Mouse (Mus musculus) gonadal fat pad, adult 2 months (tissue): ENCODE results near the gene Pxn. TPM values are rescaled to one million over a fixed set of nuclear protein-coding genes. Genes with fewer than 3 reads are reported as not detected.

ENCODE experiments used
- DNase-seq: peaks from one replicate; pipeline ENCODE4 v3.0.0-alpha.2; 2012; ENCODE audit warnings: low read depth
- polyA plus RNA-seq: library from polyadenylated mRNA; depleted of rRNA; stranded (reverse); fragments of >200 nt; gene quantifications from 2 replicates; pipeline ENCODE4 v1.2.3, GENCODE M21; 2012; rRNA removed

Gene Pxn
- 97.9 and 102 TPM in 2 replicates for polyA plus RNA-seq

- DNase-seq, result no peak
Measured at GRCm38 (mm10) chr5:115506454-115507201, at the start of gene Pxn. Gene Pxn, plus strand, starts transcription at chr5:115506676.

GRCm38 (mm10) chr5:115458918-115459317 is 47.6 kb upstream of the Pxn start:
- no peak for DNase-seq

- no peak for DNase-seq
Measured at GRCm38 (mm10) chr5:115464408-115465115, 41.9 kb upstream of the Pxn start.

DNA sequence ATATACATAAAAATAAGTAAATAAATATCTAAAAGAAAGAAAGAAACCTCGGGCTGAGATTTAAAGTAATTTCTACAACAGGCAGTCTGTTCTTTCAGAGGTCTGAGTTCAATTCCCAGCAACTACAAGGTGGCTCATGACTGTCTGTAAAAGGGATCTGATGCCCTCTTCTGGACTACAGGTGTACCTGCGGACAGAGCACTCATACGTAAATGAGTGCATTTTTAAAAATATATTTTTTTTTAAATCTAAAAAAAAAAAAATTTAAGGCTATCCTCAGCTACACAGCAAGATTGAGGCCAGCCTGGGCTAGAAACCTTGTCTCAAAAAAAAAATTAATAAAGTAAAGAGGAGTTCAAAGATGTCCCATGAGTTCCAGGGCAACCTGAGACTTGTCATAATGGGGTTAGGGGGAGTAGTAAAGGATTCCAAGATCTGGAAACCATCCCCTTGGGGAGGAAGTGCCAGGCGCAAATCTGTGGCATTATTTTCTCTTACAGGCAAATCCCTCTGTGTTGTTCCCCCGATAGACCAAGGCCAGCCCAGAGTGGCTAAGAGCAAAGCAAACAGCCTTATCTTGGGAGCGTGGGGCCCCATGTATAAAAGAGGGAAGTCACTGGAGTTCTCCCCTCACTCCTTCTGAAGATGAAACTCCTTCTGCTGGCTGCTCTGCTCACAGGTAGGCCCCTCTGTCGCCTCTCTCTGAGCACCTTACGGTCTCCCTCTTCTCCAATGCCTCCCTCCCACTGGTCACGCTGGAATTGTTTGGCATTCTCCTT is 40.6 kb upstream of the Pxn start, which contains the start of gene Pla2g1b:
Gene Pla2g1b, plus strand, starts transcription at position 621 of the 779 bp plus-strand sequence.
- DNase-seq, result no peak

DNA sequence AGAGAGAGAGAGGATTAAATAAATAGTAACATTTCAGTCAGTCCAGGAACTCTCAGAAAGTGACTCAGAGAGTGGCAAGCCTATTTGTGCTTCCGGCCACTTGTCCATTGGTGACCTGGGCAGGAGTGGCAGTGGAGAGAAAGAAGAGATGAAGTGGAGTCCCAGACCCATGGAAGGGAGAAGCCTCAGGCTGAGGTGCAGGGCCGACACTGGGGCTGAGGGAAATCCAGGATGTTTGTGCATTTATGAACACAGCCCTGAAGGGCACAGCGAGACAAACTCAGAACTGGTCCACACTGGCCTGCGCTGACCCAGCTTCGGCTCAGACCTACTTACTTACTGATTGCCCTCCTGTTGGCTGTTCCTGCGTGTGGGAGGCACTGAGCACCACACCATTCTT is 36.7 kb upstream of the Pxn start:
- DNase-seq, result no peak

DNA sequence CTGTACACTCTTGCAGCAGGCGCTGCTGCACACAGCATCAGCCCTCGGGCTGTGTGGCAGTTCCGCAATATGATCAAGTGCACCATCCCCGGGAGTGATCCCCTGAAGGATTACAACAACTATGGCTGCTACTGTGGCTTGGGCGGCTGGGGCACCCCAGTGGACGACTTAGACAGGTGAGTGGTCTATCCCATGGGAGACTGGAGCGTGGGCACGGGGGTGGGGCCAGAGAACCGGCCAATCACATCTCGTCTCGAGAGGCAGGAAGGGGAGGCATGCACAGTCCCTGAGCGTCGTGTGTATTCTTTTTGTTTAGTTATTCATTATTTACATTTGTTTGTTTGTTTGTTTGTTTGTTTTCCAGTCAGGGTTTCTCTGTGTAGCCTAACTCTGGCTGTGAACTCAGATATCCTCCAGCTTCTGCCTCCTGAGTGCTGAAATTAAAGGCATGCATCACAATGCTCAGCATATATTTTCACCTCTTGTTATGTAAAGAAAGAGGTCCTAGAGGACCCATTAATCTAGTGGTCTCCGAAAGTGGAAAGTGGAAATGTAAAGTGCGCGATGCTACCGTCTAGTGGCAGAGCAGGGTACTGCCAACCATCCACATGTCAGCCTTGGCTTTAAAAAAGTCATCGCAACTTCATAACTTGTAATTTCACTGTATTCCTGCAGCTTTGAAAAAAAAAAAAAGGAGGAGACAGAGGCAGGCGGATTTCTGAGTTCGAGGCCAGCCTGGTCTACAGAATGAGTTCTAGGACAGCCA is 35.5 kb upstream of the Pxn start:
- DNase-seq, result no peak

DNA sequence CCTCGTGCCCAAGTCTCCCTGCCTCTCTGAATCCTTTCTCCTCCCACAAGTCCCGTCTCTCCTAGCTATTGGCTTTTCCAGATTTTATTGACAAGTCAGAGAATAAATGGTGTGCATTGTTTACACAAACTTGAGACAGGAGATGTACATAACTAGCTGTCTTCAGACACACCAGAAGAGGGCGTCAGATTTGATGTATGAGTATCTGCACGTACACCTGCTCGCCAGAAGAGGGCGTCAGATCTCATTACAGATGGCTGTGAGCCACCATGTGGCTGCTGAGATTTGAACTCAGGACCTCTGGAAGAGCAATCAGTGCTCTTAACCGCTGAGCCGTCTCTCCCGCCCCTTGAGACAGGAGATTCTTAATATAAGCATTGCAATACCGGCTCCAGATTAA is 33.3 kb upstream of the Pxn start:
- no peak for DNase-seq

- no peak for DNase-seq
Measured at GRCm38 (mm10) chr5:115474174-115474828, 32.2 kb upstream of the Pxn start.

- DNase-seq, result no peak
Measured at GRCm38 (mm10) chr5:115475337-115476106, 31.0 kb upstream of the Pxn start.

GRCm38 (mm10) chr5:115476107-115476727 is 30.3 kb upstream of the Pxn start:
- no peak for DNase-seq

DNA sequence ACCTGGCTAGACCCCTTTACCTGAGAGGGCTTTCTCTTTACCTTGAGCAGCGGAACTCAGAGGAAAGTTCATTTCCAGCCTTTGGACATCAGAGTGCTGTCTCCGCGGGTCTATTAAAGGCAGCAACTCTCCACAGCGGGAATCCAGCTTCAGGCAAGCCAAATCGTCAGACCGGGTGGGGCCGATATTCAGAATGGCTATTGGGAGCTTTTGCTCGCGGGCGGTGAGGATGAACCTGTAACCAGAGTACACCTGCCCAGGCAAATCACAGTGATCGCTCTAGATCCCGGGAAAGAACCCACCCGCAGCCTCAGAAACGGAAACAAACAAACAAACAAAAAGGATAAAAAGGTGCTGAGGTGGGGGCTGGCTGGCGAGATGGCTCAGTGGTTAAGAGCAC is 26.9 kb upstream of the Pxn start:
- no peak for DNase-seq

- DNase-seq, result no peak
Measured at GRCm38 (mm10) chr5:115480101-115480500, 26.4 kb upstream of the Pxn start.

- DNase-seq, result no peak
Measured at GRCm38 (mm10) chr5:115482390-115483265, 23.8 kb upstream of the Pxn start.

GRCm38 (mm10) chr5:115483385-115483784 is 23.1 kb upstream of the Pxn start:
- DNase-seq, result no peak

DNA sequence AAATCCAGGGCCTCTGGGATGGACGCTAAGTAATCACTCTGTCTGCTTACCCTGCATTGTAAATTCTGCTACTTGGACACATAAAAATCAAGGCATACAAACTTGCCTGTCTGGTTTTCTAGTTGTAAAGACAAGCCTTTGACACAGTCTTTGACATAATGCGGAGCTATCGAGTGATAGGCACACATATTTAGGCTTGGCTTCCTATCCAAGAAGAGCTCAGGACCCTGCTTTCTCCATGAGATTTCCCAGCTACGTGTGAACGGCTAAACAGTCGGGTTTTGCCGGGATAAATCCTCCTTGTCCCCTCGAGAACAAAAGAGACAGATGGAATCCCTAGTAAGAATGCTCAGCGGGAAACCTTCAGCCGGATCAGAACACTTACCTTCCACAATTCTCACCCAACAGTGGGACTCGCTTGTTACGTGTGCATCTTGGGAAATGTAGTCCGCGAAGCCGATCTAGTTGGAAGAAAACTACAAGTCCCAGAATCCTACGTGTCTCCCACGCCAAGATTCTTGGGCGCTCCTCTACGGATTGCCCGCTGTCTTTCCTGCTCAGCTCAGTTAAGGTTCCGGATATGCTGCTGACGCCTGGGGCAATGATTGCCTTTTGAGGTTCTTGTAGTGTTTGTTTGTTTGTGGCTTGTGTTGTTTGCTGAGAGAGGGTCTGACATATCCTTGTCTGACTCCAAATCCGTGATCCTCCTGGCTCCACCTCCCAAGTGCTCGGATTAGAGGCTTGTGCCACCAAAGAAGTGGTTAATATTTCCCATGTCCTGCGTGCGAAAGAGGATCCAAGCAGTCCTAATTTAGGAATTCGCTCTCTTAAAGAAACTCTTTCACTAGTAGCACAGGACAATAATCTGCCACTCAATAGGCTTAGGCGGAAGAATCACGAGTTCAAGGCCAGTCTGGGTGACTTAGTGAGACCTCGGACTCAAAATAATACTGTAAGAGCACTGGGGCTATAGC is 22.2 kb upstream of the Pxn start, which contains the start of gene Sirt4:
Gene Sirt4, minus strand, starts transcription at position 779 of the 974 bp plus-strand sequence.
- peak; percentile 97 for DNase-seq

GRCm38 (mm10) chr5:115484996-115485395 is 21.5 kb upstream of the Pxn start:
- DNase-seq, result no peak

- no peak for DNase-seq
Measured at GRCm38 (mm10) chr5:115485489-115486205, 20.8 kb upstream of the Pxn start.
